Mouse (Mus musculus) heart, embryonic 14.5 days (tissue): ENCODE measurements at regions not wholly inside any gene's neighbourhood (a gene's known extent, or its start where the extent isn't known, plus 50 kb on each side); places are given as distances from the start of the nearest gene placed in this dataset.

Experiments
- ATAC-seq: fragments of 200-750 bp; cut with Nextera tagmentation; 2 replicates; pipeline ENCODE4 v1.8.0; 2017; ENCODE audit warnings: low read depth, moderate TSS enrichment; ENCODE audit not compliant: insufficient number of reproducible peaks, insufficient read depth, low FRiP score
- H3K27ac ChIP-seq, 2 experiments: fragments of 200-500 bp in 1 of 2; fragments of 300-500 bp in 1 of 2; sonication (generic) in 1 of 2; replicated peaks in 1 of 2; 2 replicates each; pipeline ENCODE4 v1.5.1; 2012 to 2014; ENCODE audit warnings: low read depth in 2 of 2, low read length in 2 of 2, control low read depth in 1 of 2, mild to moderate bottlenecking in 1 of 2, mixed read lengths in 1 of 2; ENCODE audit not compliant: control insufficient read depth in 1 of 2, insufficient read depth in 1 of 2
- H3K27me3 ChIP-seq: fragments of 300-500 bp; sonication (generic); 2 replicates; pipeline ENCODE4 v1.6.1; 2014; ENCODE audit warnings: mild to moderate bottlenecking, low read length, control low read depth; ENCODE audit not compliant: control insufficient read depth, insufficient read depth
- H3K36me3 ChIP-seq: fragments of 300-500 bp; sonication (generic); 2 replicates; pipeline ENCODE4 v1.6.1; 2014; ENCODE audit warnings: mild to moderate bottlenecking, control low read depth, low read length, mixed read lengths; ENCODE audit not compliant: control insufficient read depth, insufficient read depth
- H3K4me1 ChIP-seq, 2 experiments: fragments of 200-500 bp in 1 of 2; fragments of 300-500 bp in 1 of 2; sonication (generic) in 1 of 2; 2 replicates each; pipeline ENCODE4 v1.6.1; 2012 to 2014; ENCODE audit warnings: low read length in 2 of 2, control low read depth in 1 of 2, mixed read lengths in 1 of 2; ENCODE audit not compliant: control insufficient read depth in 2 of 2, insufficient read depth in 2 of 2
- H3K4me2 ChIP-seq: fragments of 300-500 bp; sonication (generic); 2 replicates; pipeline ENCODE4 v1.6.1; 2014; ENCODE audit warnings: mild to moderate bottlenecking, low read length
- H3K4me3 ChIP-seq, 2 experiments: fragments of 200-500 bp in 1 of 2; fragments of 300-500 bp in 1 of 2; sonication (generic) in 1 of 2; 2 replicates each; pipeline ENCODE4 v1.5.1; 2012 to 2014; ENCODE audit warnings: low read length in 2 of 2, mild to moderate bottlenecking in 2 of 2, control low read depth in 1 of 2, low read depth in 1 of 2, moderate library complexity in 1 of 2; ENCODE audit not compliant: control insufficient read depth in 1 of 2, insufficient read depth in 1 of 2
- H3K9ac ChIP-seq: fragments of 300-500 bp; sonication (generic); 2 replicates; pipeline ENCODE4 v1.6.1; 2014; ENCODE audit warnings: mild to moderate bottlenecking, low read length
- H3K9me3 ChIP-seq: fragments of 300-500 bp; sonication (generic); 2 replicates; pipeline ENCODE4 v1.6.1; 2016; ENCODE audit warnings: low read length, control low read depth; ENCODE audit not compliant: control insufficient read depth
- WGBS: fragments of 180-500 bp; shearing (Covaris S2); extraction: QIAGEN DNeasy Blood & Tissue Kit; methylation state at CpG from one replicate; pipeline ENCODE4 v1.1.7; 2014; 5-methylcytosine and 5-hydroxymethylcytosine counted together

GRCm38 (mm10) chr12:8424515-8424914, 75.3 kb downstream of the Rhob start:
- no peaks in the 10 kb centered on the region for H3K36me3 ChIP-seq
- no peak for ATAC-seq
- WGBS, result 92% methylated on average over 6 of the region's 6 CpGs
- no peak overlapping the region for H3K4me3 ChIP-seq
- no peak overlapping the region for H3K4me2 ChIP-seq
- H3K27ac ChIP-seq, result no peak overlapping the region
- H3K9ac ChIP-seq, result no peak overlapping the region
- peaks cover 0 to 6% of the 10 kb centered on the region in 2 experiments; a peak in 1 of 4 replicates for H3K4me1 ChIP-seq
- no peaks in the 10 kb centered on the region; the same call in 1 of the 2 replicates for H3K27me3 ChIP-seq
- H3K9me3 ChIP-seq, result no peaks in the 10 kb centered on the region

GRCm38 (mm10) chr12:8422676-8423075, 77.1 kb downstream of the Rhob start:
- ATAC-seq, result no peak
- H3K27me3 ChIP-seq, result no peaks in the 10 kb centered on the region; the same call in 1 of the 2 replicates
- 54% methylated on average over 5 of the region's 5 CpGs for WGBS

GRCm38 (mm10) chr12:8421271-8421567, 78.6 kb downstream of the Rhob start:
- WGBS, result 93% methylated on average over 3 of the region's 3 CpGs
- Histone ChIP-seq H3K27ac (no peak overlapping the region), H3K4me3 (no peak overlapping the region), H3K27me3 (no peaks in the 10 kb centered on the region), H3K36me3 (no peaks in the 10 kb centered on the region), H3K9me3 (no peaks in the 10 kb centered on the region), H3K9ac (no peak overlapping the region), H3K4me1 (no peaks in the 10 kb centered on the region), H3K4me2 (no peak overlapping the region)
- ATAC-seq, result no peak

More at GRCm38 (mm10) chr12:8422676-8423075, 77.1 kb downstream of the Rhob start:
- no peak overlapping the region for H3K9ac ChIP-seq
- H3K4me2 ChIP-seq, result no peak overlapping the region
- H3K4me3 ChIP-seq, result no peak overlapping the region
- no peaks in the 10 kb centered on the region for H3K4me1 ChIP-seq
- H3K36me3 ChIP-seq, result no peaks in the 10 kb centered on the region
- H3K9me3 ChIP-seq, result no peaks in the 10 kb centered on the region
- no peak overlapping the region for H3K27ac ChIP-seq

GRCm38 (mm10) chr12:8420511-8421270, 79.1 kb downstream of the Rhob start:
- Histone ChIP-seq H3K9ac (no peak overlapping the region), H3K27ac (no peak overlapping the region), H3K4me1 (no peaks in the 10 kb centered on the region), H3K27me3 (no peaks in the 10 kb centered on the region), H3K4me3 (no peak overlapping the region), H3K36me3 (no peaks in the 10 kb centered on the region), H3K9me3 (no peaks in the 10 kb centered on the region; the same call in 1 of the 2 replicates), H3K4me2 (no peak overlapping the region)
- 77% methylated on average over 9 of the region's 9 CpGs for whole genome bisulfite sequencing
- ATAC-seq, result no peak

GRCm38 (mm10) chr12:8418890-8419289, 80.9 kb downstream of the Rhob start:
- Histone ChIP-seq H3K4me3 (no peak overlapping the region), H3K4me1 (no peaks in the 10 kb centered on the region), H3K4me2 (no peak overlapping the region), H3K36me3 (no peaks in the 10 kb centered on the region), H3K27ac (no peak overlapping the region), H3K9me3 (no peaks in the 10 kb centered on the region; the same call in 1 of the 2 replicates), H3K9ac (no peak overlapping the region), H3K27me3 (no peaks in the 10 kb centered on the region)
- ATAC-seq, result no peak
- WGBS, result 70% methylated on average over 5 of the region's 5 CpGs

GRCm38 (mm10) chr12:8417127-8417790, 82.5 kb downstream of the Rhob start:
- Histone ChIP-seq H3K9ac (no peak overlapping the region), H3K4me2 (no peak overlapping the region), H3K4me1 (no peaks in the 10 kb centered on the region), H3K9me3 (no peaks in the 10 kb centered on the region; the same call in 1 of the 2 replicates), H3K36me3 (no peaks in the 10 kb centered on the region), H3K27ac (no peak overlapping the region), H3K4me3 (no peak overlapping the region), H3K27me3 (no peaks in the 10 kb centered on the region)
- 66% methylated on average over 8 of the region's 8 CpGs for WGBS
- ATAC-seq, result no peak

GRCm38 (mm10) chr12:8412125-8412524, 87.7 kb downstream of the Rhob start:
- Histone ChIP-seq H3K4me1 (peaks cover 8 to 10% of the 10 kb centered on the region in 2 experiments), H3K9me3 (no peaks in the 10 kb centered on the region; the same call in 1 of the 2 replicates), H3K27ac (no peak overlapping the region), H3K4me2 (no peak overlapping the region), H3K9ac (no peak overlapping the region), H3K4me3 (no peak overlapping the region), H3K36me3 (no peaks in the 10 kb centered on the region), H3K27me3 (no peaks in the 10 kb centered on the region)
- ATAC-seq, result no peak
- WGBS, result 76% methylated on average over 2 of the region's 2 CpGs
